18 mouse cellular contexts compared by ENCODE assay signal in genomic region chr12:71898666-71899520, GRCm38 (mm10).
DNase-seq lines count a peak whose midpoint lies in the region; ATAC-seq and TF ChIP-seq lines count a peak whose summit lies in the region.
"Had no signal": no experiment of that assay in that cellular context is flagged by ENCODE, and none has a peak within 500 bp of the region (broad histone marks: within the 10 kb centered on the region; RNA-seq: fewer than 3 reads in every experiment).

No protein-coding gene starts in this region.

- H3K4me3 ChIP-seq in heart, embryonic 13.5 days, result no peak overlapping the region
- no peak overlapping the region for H3K4me3 ChIP-seq in lung, postnatal 0 days (ENCODE audit: low read depth, low read length)
- no peak overlapping the region for H3K4me3 ChIP-seq in embryonic facial prominence, embryonic 15.5 days (replicated peaks)
- H3K4me3 ChIP-seq: heart, embryonic 10.5 days; hindbrain, embryonic 15.5 days; liver, embryonic 15.5 days; midbrain, embryonic 13.5 days had no signal

- peak overlapping the region; percentile 79 for H3K27ac ChIP-seq in heart, embryonic 13.5 days (replicated peaks)
- 0 out of 2 replicates have a peak overlapping the region, but pooled peaks have one; percentile 20 for H3K27ac ChIP-seq in lung, postnatal 0 days (ENCODE audit: low read length)
- peak overlapping the region; percentile 70 for H3K27ac ChIP-seq in embryonic facial prominence, embryonic 15.5 days (replicated peaks)
- H3K27ac ChIP-seq: heart, embryonic 10.5 days; hindbrain, embryonic 15.5 days; liver, embryonic 15.5 days; midbrain, embryonic 13.5 days had no signal

- peaks cover 67% of the 10 kb centered on the region for H3K36me3 ChIP-seq in heart, embryonic 13.5 days
- H3K36me3 ChIP-seq in lung, postnatal 0 days (ENCODE audit: insufficient read depth, low read length), result peaks cover 4% of the 10 kb centered on the region; the same call in 1 of the 2 replicates
- no peaks in the 10 kb centered on the region for H3K36me3 ChIP-seq in embryonic facial prominence, embryonic 15.5 days

- TF ChIP-seq CTCF in lung, postnatal 0 days (IDR thresholded peaks at IDR 0.05), result no peak

- H3K9ac ChIP-seq in heart, embryonic 13.5 days, result peak overlapping the region; percentile 63; the same call in 1 of the 2 replicates
- H3K9ac ChIP-seq in lung, postnatal 0 days (replicated peaks; ENCODE audit: low read depth), result no peak overlapping the region
- no peak overlapping the region for H3K9ac ChIP-seq in embryonic facial prominence, embryonic 15.5 days
- H3K9ac ChIP-seq: hindbrain, embryonic 15.5 days; liver, embryonic 15.5 days; midbrain, embryonic 13.5 days had no signal

- no peak overlapping the region for H3K4me2 ChIP-seq in heart, embryonic 13.5 days
- no peak overlapping the region for H3K4me2 ChIP-seq in lung, postnatal 0 days (replicated peaks; ENCODE audit: low read depth, low read length)
- no peak overlapping the region for H3K4me2 ChIP-seq in embryonic facial prominence, embryonic 15.5 days (replicated peaks)
- H3K4me2 ChIP-seq: hindbrain, embryonic 15.5 days; liver, embryonic 15.5 days; midbrain, embryonic 13.5 days had no signal

- no peak for ATAC-seq in heart, embryonic 13.5 days (ENCODE audit: extremely low read depth, insufficient number of reproducible peaks, low FRiP score, low TSS enrichment)
- ATAC-seq in lung, postnatal 0 days, result no peak
- 0 out of 2 replicates have a peak, but pooled peaks have one; percentile 49 for ATAC-seq in embryonic facial prominence, embryonic 15.5 days (ENCODE audit: insufficient number of reproducible peaks, low FRiP score, low TSS enrichment, low read depth)
- ATAC-seq in megakaryocyte progenitor cell, adult 5-6 weeks (replicated peaks; ENCODE audit: poor library complexity), result no peak
- ATAC-seq: midbrain, embryonic 13.5 days had no signal

- TF ChIP-seq EP300 in lung, postnatal 0 days (IDR thresholded peaks at IDR 0.05), result no peak

- peaks cover 73% of the 10 kb centered on the region for H3K4me1 ChIP-seq in heart, embryonic 13.5 days
- no peaks in the 10 kb centered on the region for H3K4me1 ChIP-seq in lung, postnatal 0 days (ENCODE audit: insufficient read depth, low read depth, low read length)
- peaks cover 23% of the 10 kb centered on the region for H3K4me1 ChIP-seq in embryonic facial prominence, embryonic 15.5 days

- 76% methylated on average over 7 of the region's 7 CpGs for WGBS in heart, embryonic 13.5 days
- WGBS in lung, postnatal 0 days, result 70% methylated on average over 7 of the region's 7 CpGs
- WGBS in embryonic facial prominence, embryonic 15.5 days, result 32% methylated on average over 7 of the region's 7 CpGs

- no peaks in the 10 kb centered on the region for H3K27me3 ChIP-seq in heart, embryonic 13.5 days (replicated peaks)
- no peaks in the 10 kb centered on the region for H3K27me3 ChIP-seq in lung, postnatal 0 days (replicated peaks; ENCODE audit: insufficient read depth, low read length)
- H3K27me3 ChIP-seq in embryonic facial prominence, embryonic 15.5 days, result no peaks in the 10 kb centered on the region
- H3K27me3 ChIP-seq: CH12.LX; hindbrain, embryonic 15.5 days; liver, embryonic 15.5 days; midbrain, embryonic 13.5 days had no signal

- DNase-seq in heart, adult 11 months, result no peak
- DNase-seq in lung, postnatal 0 days (ENCODE audit: low spot score), result no peak
- DNase-seq in lung, postnatal 14 days, result no peak
- no peak for DNase-seq in retina, embryonic 14.5 days (ENCODE audit: low spot score)
- DNase-seq: cerebellum, adult 9-11 months; kidney, adult 2 months; kidney, postnatal 36 days; left cerebral cortex, postnatal 4 days; right cerebral cortex, postnatal 4 days; thymus, adult 2 months had no signal

- no peaks in the 10 kb centered on the region for H3K9me3 ChIP-seq in heart, embryonic 13.5 days
- H3K9me3 ChIP-seq in lung, postnatal 0 days (ENCODE audit: low read length), result no peaks in the 10 kb centered on the region
- H3K9me3 ChIP-seq in embryonic facial prominence, embryonic 15.5 days (replicated peaks), result no peaks in the 10 kb centered on the region
- H3K9me3 ChIP-seq: heart, embryonic 10.5 days; hindbrain, embryonic 15.5 days; liver, embryonic 15.5 days; midbrain, embryonic 13.5 days had no signal

Comparison
In these comparisons a context has a peak if more than half of its experiments do, and no peak if none do; other contexts are left out.
1. H3K27ac ChIP-seq: peak in every context shown above with its lines; median percentile 79 in heart, embryonic 13.5 days; 70 in embryonic facial prominence, embryonic 15.5 days; 20 in lung, postnatal 0 days.